Mouse (Mus musculus) right cerebral cortex, adult 18-20 months (tissue): ENCODE measurements at regions not wholly inside any gene's neighbourhood (a gene's known extent, or its start where the extent isn't known, plus 50 kb on each side); places are given as distances from the start of the nearest gene placed in this dataset.
A peak's percentile ranks its signal among the peaks of the same experiment; 100 is the strongest.

Source experiments
- DNase-seq: peaks from one replicate; pipeline ENCODE4 v3.0.0; 2022; ENCODE audit warnings: mixed read lengths

- DNase-seq, result no peak
Observed at GRCm38 (mm10) chr7:145135971-145136370, 71.9 kb downstream of the 1810010D01Rik start.

GRCm38 (mm10) chr7:145132506-145132905 lies 75.4 kb downstream of the 1810010D01Rik start:
- DNase-seq, result peak; percentile 34

GRCm38 (mm10) chr7:145131438-145132159 lies 76.3 kb downstream of the 1810010D01Rik start:
- DNase-seq, result no peak

GRCm38 (mm10) chr7:145129971-145130370 lies 77.9 kb downstream of the 1810010D01Rik start:
- DNase-seq, result no peak

- DNase-seq, result no peak
Observed at GRCm38 (mm10) chr7:145127661-145128060, 80.3 kb downstream of the 1810010D01Rik start.

GRCm38 (mm10) chr7:145127180-145127579 lies 80.7 kb downstream of the 1810010D01Rik start:
- no peak for DNase-seq

GRCm38 (mm10) chr7:145123996-145124601 lies 83.8 kb downstream of the 1810010D01Rik start:
- no peak for DNase-seq

GRCm38 (mm10) chr7:145122471-145122870 lies 85.4 kb downstream of the 1810010D01Rik start:
- DNase-seq, result no peak

- DNase-seq, result no peak
Observed at GRCm38 (mm10) chr7:145118406-145118805, 89.5 kb downstream of the 1810010D01Rik start.

GRCm38 (mm10) chr7:145114660-145115059 lies 93.3 kb downstream of the 1810010D01Rik start:
- DNase-seq, result no peak

- no peak for DNase-seq
Observed at GRCm38 (mm10) chr7:145114145-145114544, 93.8 kb downstream of the 1810010D01Rik start.

- no peak for DNase-seq
Observed at GRCm38 (mm10) chr7:145112887-145113531, 94.9 kb downstream of the 1810010D01Rik start.

- DNase-seq, result no peak
Observed at GRCm38 (mm10) chr7:145112146-145112830, 95.6 kb downstream of the 1810010D01Rik start.

- DNase-seq, result peak; percentile 43
Observed at GRCm38 (mm10) chr7:145111252-145112131, 96.4 kb downstream of the 1810010D01Rik start.

GRCm38 (mm10) chr7:145110657-145111251 lies 97.2 kb downstream of the 1810010D01Rik start:
- no peak for DNase-seq

- DNase-seq, result no peak
Observed at GRCm38 (mm10) chr7:145110028-145110427, 97.9 kb downstream of the 1810010D01Rik start.

- DNase-seq, result no peak
Observed at GRCm38 (mm10) chr7:145109471-145109870, 98.4 kb downstream of the 1810010D01Rik start.

- DNase-seq, result no peak
Observed at GRCm38 (mm10) chr7:145108994-145109393, 98.9 kb downstream of the 1810010D01Rik start.

- peak; percentile 27 for DNase-seq
Observed at GRCm38 (mm10) chr7:145107575-145108170, 100.2 kb downstream of the 1810010D01Rik start.

GRCm38 (mm10) chr7:145106494-145106849 lies 101.4 kb downstream of the 1810010D01Rik start:
- peak; percentile 80 for DNase-seq

GRCm38 (mm10) chr7:145105831-145106493 lies 102.0 kb downstream of the 1810010D01Rik start:
- no peak for DNase-seq
